Mouse (Mus musculus) embryonic fibroblast, embryonic 13.5 days (primary cell): ENCODE data around the gene Stox1. TPM values are rescaled to one million over a fixed set of nuclear protein-coding genes. Genes with fewer than 3 reads are reported as not detected.

Experiments used
- H3K27ac ChIP-seq: 2 replicates; pipeline ENCODE4 v1.5.1; 2012; ENCODE audit warnings: low read length, control low read depth, inconsistent platforms; ENCODE audit not compliant: insufficient read depth
- H3K4me1 ChIP-seq: 2 replicates; pipeline ENCODE4 v1.6.1; 2011; ENCODE audit warnings: low read length; ENCODE audit not compliant: control insufficient read depth, insufficient read depth
- H3K4me3 ChIP-seq: 2 replicates; pipeline ENCODE4 v1.5.1; 2011; ENCODE audit warnings: mild to moderate bottlenecking, control low read depth, low read length; ENCODE audit not compliant: insufficient read depth
- CTCF ChIP-seq: IDR thresholded peaks from 2 replicates; pipeline ENCODE4 v1.5.1; 2011; ENCODE audit warnings: mild to moderate bottlenecking, control low read depth, low read length, moderate library complexity, borderline replicate concordance; ENCODE audit not compliant: insufficient read depth
- POLR2A ChIP-seq: IDR thresholded peaks from 2 replicates; pipeline ENCODE4 v1.6.1; 2011; ENCODE audit warnings: low read depth, mild to moderate bottlenecking, control low read depth, low read length, moderate library complexity
- polyA plus RNA-seq: library from polyadenylated mRNA; stranded (reverse); fragments of >200 nt; gene quantifications from 2 replicates; pipeline ENCODE4 v1.2.4, GENCODE M21; 2011; ENCODE audit warnings: low read depth; ENCODE audit not compliant: missing spikeins, insufficient read length

The Stox1 gene
- polyA plus RNA-seq, 1 experiment = not detected

- TF ChIP-seq POLR2A (no peak), CTCF (no peak)
- Histone ChIP-seq H3K27ac (no peak overlapping the region), H3K4me3 (no peak overlapping the region), H3K4me1 (no peaks in the 10 kb centered on the region)
These were observed 22.3 kb downstream of the Stox1 start for GRCm38 (mm10) chr10:62703579-62703978.

- no peak overlapping the region for H3K27ac ChIP-seq
- TF ChIP-seq POLR2A (no peak), CTCF (no peak)
- H3K4me3 ChIP-seq = no peak overlapping the region
- no peaks in the 10 kb centered on the region for H3K4me1 ChIP-seq
These were observed 23.5 kb downstream of the Stox1 start for GRCm38 (mm10) chr10:62702436-62702835.

GRCm38 (mm10) chr10:62692771-62693170 is 33.2 kb downstream of the Stox1 start:
- no peak overlapping the region for H3K4me3 ChIP-seq
- TF ChIP-seq POLR2A = no peak
- no peak for TF ChIP-seq CTCF
- H3K27ac ChIP-seq = no peak overlapping the region
- no peaks in the 10 kb centered on the region for H3K4me1 ChIP-seq

- Histone ChIP-seq H3K4me1 (no peaks in the 10 kb centered on the region), H3K27ac (no peak overlapping the region), H3K4me3 (no peak overlapping the region)
- no peak for TF ChIP-seq POLR2A
- no peak for TF ChIP-seq CTCF
These were observed 33.7 kb downstream of the Stox1 start for GRCm38 (mm10) chr10:62692244-62692643.

GRCm38 (mm10) chr10:62687032-62687674 is 38.8 kb downstream of the Stox1 start:
- TF ChIP-seq POLR2A (no peak), CTCF (no peak)
- H3K4me1 ChIP-seq = no peaks in the 10 kb centered on the region
- no peak overlapping the region for H3K27ac ChIP-seq
- H3K4me3 ChIP-seq = no peak overlapping the region

- TF ChIP-seq POLR2A = no peak
- peak; percentile 27; the same call in 1 of the 2 replicates for TF ChIP-seq CTCF
- Histone ChIP-seq H3K4me1 (no peaks in the 10 kb centered on the region), H3K27ac (no peak overlapping the region), H3K4me3 (no peak overlapping the region)
These were observed 42.9 kb downstream of the Stox1 start for GRCm38 (mm10) chr10:62683043-62683442.

GRCm38 (mm10) chr10:62679833-62680232 is 46.1 kb downstream of the Stox1 start:
- TF ChIP-seq POLR2A (no peak), CTCF (no peak)
- no peaks in the 10 kb centered on the region for H3K4me1 ChIP-seq
- no peak overlapping the region for H3K4me3 ChIP-seq
- H3K27ac ChIP-seq = no peak overlapping the region

- H3K4me3 ChIP-seq = no peak overlapping the region
- H3K4me1 ChIP-seq = no peaks in the 10 kb centered on the region
- no peak for TF ChIP-seq POLR2A
- TF ChIP-seq CTCF = no peak
- H3K27ac ChIP-seq = no peak overlapping the region
These were observed 48.6 kb downstream of the Stox1 start for GRCm38 (mm10) chr10:62677329-62677728.

GRCm38 (mm10) chr10:62676196-62676595 is 49.7 kb downstream of the Stox1 start:
- Histone ChIP-seq H3K4me3 (no peak overlapping the region), H3K4me1 (no peaks in the 10 kb centered on the region), H3K27ac (no peak overlapping the region)
- TF ChIP-seq CTCF (no peak), POLR2A (no peak)

GRCm38 (mm10) chr10:62672359-62672758 is 53.6 kb downstream of the Stox1 start:
- no peak for TF ChIP-seq CTCF
- TF ChIP-seq POLR2A = no peak
- no peak overlapping the region for H3K27ac ChIP-seq
- no peak overlapping the region for H3K4me3 ChIP-seq
- no peaks in the 10 kb centered on the region for H3K4me1 ChIP-seq
